ENCODE assay signal across 36 mouse cellular contexts in genomic region chr11:79511970-79512369, GRCm38 (mm10). TPM values are rescaled to one million over a fixed set of nuclear protein-coding genes. Genes with fewer than 3 reads are reported as not detected.
"Had no signal": no experiment of that assay in that cellular context is flagged by ENCODE, and none has a peak within 500 bp of the region (broad histone marks: within the 10 kb centered on the region; RNA-seq: fewer than 3 reads in every experiment).

No protein-coding gene starts in this region.

- H3K27ac ChIP-seq: heart, embryonic 10.5 days; heart, embryonic 13.5 days; heart, embryonic 15.5 days; hindbrain, embryonic 10.5 days; hindbrain, embryonic 12.5 days; hindbrain, embryonic 13.5 days; hindbrain, embryonic 14.5 days; hindbrain, embryonic 15.5 days; hindbrain, postnatal 0 days; intestine, embryonic 15.5 days; kidney, embryonic 15.5 days; kidney, postnatal 0 days; left cerebral cortex, adult 2 months had no signal

- H3K9me3 ChIP-seq: heart, embryonic 10.5 days; heart, embryonic 12.5 days; heart, embryonic 13.5 days; heart, embryonic 15.5 days; hindbrain, embryonic 10.5 days; hindbrain, embryonic 12.5 days; hindbrain, embryonic 13.5 days; hindbrain, embryonic 15.5 days; intestine, embryonic 15.5 days; kidney, embryonic 15.5 days had no signal

- H3K27me3 ChIP-seq: heart, embryonic 12.5 days; heart, embryonic 13.5 days; heart, embryonic 15.5 days; hindbrain, embryonic 12.5 days; hindbrain, embryonic 13.5 days; hindbrain, embryonic 15.5 days; intestine, embryonic 15.5 days; kidney, embryonic 15.5 days had no signal

- H3K9ac ChIP-seq: heart, embryonic 12.5 days; heart, embryonic 13.5 days; heart, embryonic 15.5 days; hindbrain, embryonic 12.5 days; hindbrain, embryonic 13.5 days; hindbrain, embryonic 14.5 days; hindbrain, embryonic 15.5 days; intestine, embryonic 15.5 days; kidney, embryonic 15.5 days had no signal

- H3K4me3 ChIP-seq: heart, embryonic 10.5 days; heart, embryonic 12.5 days; heart, embryonic 13.5 days; heart, embryonic 15.5 days; hindbrain, embryonic 10.5 days; hindbrain, embryonic 12.5 days; hindbrain, embryonic 13.5 days; hindbrain, embryonic 15.5 days; intestine, embryonic 15.5 days; kidney, embryonic 15.5 days; left cerebral cortex, adult 2 months had no signal

- DNase-seq: heart, postnatal 10 days; heart, postnatal 14 days; heart, postnatal 36 days; heart, postnatal 4 days; kidney, adult 11 months; kidney, adult 18-20 months; kidney, adult 2 months; kidney, adult 8-10 months; kidney, adult 9 months; kidney, postnatal 10 days; kidney, postnatal 14 days; kidney, postnatal 25 days; kidney, postnatal 36 days; kidney, postnatal 4 days; layer of hippocampus, adult 9-11 months; layer of hippocampus, postnatal 36 days had no signal

- H3K4me2 ChIP-seq: heart, embryonic 11.5 days; heart, embryonic 12.5 days; heart, embryonic 13.5 days; heart, embryonic 15.5 days; hindbrain, embryonic 12.5 days; hindbrain, embryonic 13.5 days; hindbrain, embryonic 14.5 days; hindbrain, embryonic 15.5 days; intestine, embryonic 15.5 days; kidney, embryonic 15.5 days had no signal

- H3K36me3 ChIP-seq: heart, embryonic 10.5 days; heart, embryonic 15.5 days; hindbrain, embryonic 12.5 days; hindbrain, embryonic 13.5 days; hindbrain, embryonic 15.5 days; kidney, embryonic 15.5 days had no signal

- H3K4me1 ChIP-seq: heart, embryonic 10.5 days; heart, embryonic 12.5 days; heart, embryonic 13.5 days; heart, embryonic 15.5 days; hindbrain, embryonic 10.5 days; hindbrain, embryonic 12.5 days; hindbrain, embryonic 13.5 days; hindbrain, embryonic 15.5 days; intestine, embryonic 15.5 days; kidney, embryonic 15.5 days had no signal

RNA-seq across cellular contexts. Expression of gene Omg, which starts 8.1 kb away (rescaled TPM):
- total RNA-seq: heart, postnatal 10 days; heart, postnatal 14 days; heart, postnatal 25 days; heart, postnatal 36 days; heart, postnatal 4 days; hematopoietic stem cell, adult 5-6 weeks had no signal

RNA-seq across cellular contexts. Expression of gene Evi2b, which starts 11.6 kb away (rescaled TPM):
- total RNA-seq: hindbrain, postnatal 0 days had no signal
- polyA plus RNA-seq: heart, embryonic 12.5 days; hindbrain, embryonic 13.5 days; hindbrain, embryonic 14.5 days; hindbrain, embryonic 15.5 days; hindbrain, embryonic 16.5 days had no signal

RNA-seq across cellular contexts. Expression of gene Evi2, which starts 18.4 kb away (rescaled TPM):
- total RNA-seq: layer of hippocampus, adult 18-20 months; left cerebral cortex, adult 18-20 months; left cerebral cortex, adult 2 months had no signal
